Mouse (Mus musculus): Measurements from ENCODE around the gene Gm6890. TPM values are rescaled to one million over a fixed set of nuclear protein-coding genes. Genes with fewer than 3 reads are reported as not detected.

Gene Gm6890
- polyA plus RNA-seq (2012; rRNA removed) = not detected in 2 replicates

GRCm38 (mm10) chrX:74740627-74741026 lies at the start of gene Gm6890:
Gene Gm6890 (plus strand): TSS chrX:74740927.

Other genes starting within 250 kb of the Gm6890 start
- gene Olfr1326-ps1, start 166.0 kb upstream of the Gm6890 start, polyA plus RNA-seq (2012; rRNA removed) = not detected in 2 replicates
- not detected in 2 replicates for gene Olfr1325, start 148.2 kb upstream of the Gm6890 start, polyA plus RNA-seq (2012; rRNA removed)
- gene Gm5640, start 95.3 kb upstream of the Gm6890 start, polyA plus RNA-seq (2012; rRNA removed) = 0.05 TPM in 1 of 2 replicates, not detected in the other
- not detected in 2 replicates for gene Gm5936, start 96.3 kb downstream of the Gm6890 start, polyA plus RNA-seq (2012; rRNA removed)

All from colon, adult 2 months (tissue).